25 mouse cellular contexts compared by ENCODE assay signal in genomic region chr3:95250361-95250760, GRCm38 (mm10). TPM values are rescaled to one million over a fixed set of nuclear protein-coding genes. Genes with fewer than 3 reads are reported as not detected.
DNase-seq lines count a peak whose midpoint lies in the region; ATAC-seq and TF ChIP-seq lines count a peak whose summit lies in the region.
"Had no signal": no experiment of that assay in that cellular context is flagged by ENCODE, and none has a peak within 500 bp of the region (broad histone marks: within the 10 kb centered on the region; RNA-seq: fewer than 3 reads in every experiment).

No protein-coding gene starts in this region.

- H3K9ac ChIP-seq in lung, embryonic 14.5 days = 0 out of 2 replicates have a peak overlapping the region, but pooled peaks have one; percentile 18
- no peak overlapping the region for H3K9ac ChIP-seq in limb, embryonic 15.5 days
- H3K9ac ChIP-seq: liver, postnatal 0 days; midbrain, embryonic 15.5 days; neural tube, embryonic 15.5 days had no signal

- 69% methylated on average over 5 of the region's 5 CpGs for WGBS in lung, embryonic 14.5 days
- 64% methylated on average over 5 of the region's 5 CpGs for WGBS in limb, embryonic 15.5 days

- ATAC-seq in lung, embryonic 14.5 days (ENCODE audit: insufficient read depth) = no peak
- no peak for ATAC-seq in limb, embryonic 15.5 days (ENCODE audit: insufficient number of reproducible peaks, low FRiP score, low TSS enrichment, low read depth)
- ATAC-seq: forebrain, embryonic 16.5 days; hindbrain, postnatal 0 days; liver, postnatal 0 days; midbrain, embryonic 15.5 days had no signal

- no peak for TF ChIP-seq CTCF in lung, embryonic 14.5 days (IDR thresholded peaks at IDR 0.05; ENCODE audit: low read depth)

- H3K27ac ChIP-seq in lung, embryonic 14.5 days (ENCODE audit: low read depth) = no peak overlapping the region
- H3K27ac ChIP-seq in limb, embryonic 15.5 days = peak overlapping the region; percentile 8; the same call in 1 of the 2 replicates
- H3K27ac ChIP-seq: hindbrain, postnatal 0 days; midbrain, embryonic 15.5 days; neural tube, embryonic 15.5 days had no signal

- H3K4me3 ChIP-seq in lung, embryonic 14.5 days (ENCODE audit: low read depth, low read length) = 0 out of 2 replicates have a peak overlapping the region, but pooled peaks have one; percentile 1
- H3K4me3 ChIP-seq in limb, embryonic 15.5 days = no peak overlapping the region
- H3K4me3 ChIP-seq: hindbrain, embryonic 10.5 days; midbrain, embryonic 15.5 days; neural tube, embryonic 15.5 days had no signal

- no peaks in the 10 kb centered on the region for H3K9me3 ChIP-seq in lung, embryonic 14.5 days (ENCODE audit: low read depth, low read length)
- no peaks in the 10 kb centered on the region for H3K9me3 ChIP-seq in limb, embryonic 15.5 days
- H3K9me3 ChIP-seq: hindbrain, embryonic 10.5 days; midbrain, embryonic 15.5 days; neural tube, embryonic 15.5 days had no signal

- peaks cover 21% of the 10 kb centered on the region for H3K36me3 ChIP-seq in lung, embryonic 14.5 days (ENCODE audit: insufficient read depth)
- H3K36me3 ChIP-seq in limb, embryonic 15.5 days = peaks cover 21% of the 10 kb centered on the region

- H3K4me1 ChIP-seq in lung, embryonic 14.5 days (ENCODE audit: insufficient read depth) = no peaks in the 10 kb centered on the region
- H3K4me1 ChIP-seq in limb, embryonic 15.5 days = no peaks in the 10 kb centered on the region
- H3K4me1 ChIP-seq: hindbrain, embryonic 10.5 days; midbrain, embryonic 15.5 days; neural tube, embryonic 15.5 days had no signal

- peak overlapping the region; percentile 35 for H3K4me2 ChIP-seq in lung, embryonic 14.5 days
- no peak overlapping the region for H3K4me2 ChIP-seq in limb, embryonic 15.5 days
- H3K4me2 ChIP-seq: midbrain, embryonic 15.5 days; neural tube, embryonic 15.5 days had no signal

- DNase-seq in lung, embryonic 14.5 days = no peak
- DNase-seq in lung, postnatal 14 days = no peak
- peak; percentile 84 for DNase-seq in cerebellum, adult 11 months
- peak; percentile 93 for DNase-seq in cerebellum, adult 9-11 months
- no peak for DNase-seq in left cerebral cortex, adult 8-10 months (ENCODE audit: low spot score in 2 of 2)
- DNase-seq in spleen, postnatal 36 days (ENCODE audit: low spot score in 2 of 2) = no peak
- no peak for DNase-seq in left cerebral cortex, adult 11 months (ENCODE audit: low spot score)
- DNase-seq: adrenal gland, adult 8-10 months; B cell, adult 2 months; gastrocnemius, postnatal 36 days; kidney, adult 11 months; liver, postnatal 0 days; right cerebral cortex, postnatal 14 days; spleen, adult 18-20 months had no signal

- no peaks in the 10 kb centered on the region for H3K27me3 ChIP-seq in lung, embryonic 14.5 days (ENCODE audit: insufficient read depth, low read length)
- no peaks in the 10 kb centered on the region for H3K27me3 ChIP-seq in limb, embryonic 15.5 days
- H3K27me3 ChIP-seq: midbrain, embryonic 15.5 days; neural tube, embryonic 15.5 days had no signal

RNA-seq across cellular contexts. Expression of gene Bnipl, which starts 0.6 kb away (rescaled TPM):
- polyA plus RNA-seq in lung, embryonic 14.5 days (2014; fragmentation: Nextera tagmentation; extraction: Ambion mirVana) = 5.0 and 6.1 TPM in 2 replicates
- polyA plus RNA-seq in limb, embryonic 15.5 days (2015; fragmentation: Nextera tagmentation; extraction: Ambion mirVana) = 15.6 and 17.2 TPM in 2 replicates
- under 1 TPM in 3 of 4 experiments, not detected in 1; 0.37 to 0.72 (median 0.67) TPM for total RNA-seq in left cerebral cortex, adult 8-10 months (2022)
- total RNA-seq: common myeloid progenitor, adult 5-6 weeks; gastrocnemius, postnatal 36 days; hindbrain, postnatal 0 days; liver, adult 2 months; megakaryocyte-erythroid progenitor cell, adult 5-6 weeks had no signal
- polyA plus RNA-seq: hindbrain, postnatal 0 days; liver, postnatal 0 days had no signal

RNA-seq across cellular contexts. Expression of gene Gm128, which starts 9.0 kb away (rescaled TPM):
- 0.39 and 0.67 TPM in 2 replicates for polyA plus RNA-seq in lung, embryonic 14.5 days (2014; fragmentation: Nextera tagmentation; extraction: Ambion mirVana)
- polyA plus RNA-seq in limb, embryonic 15.5 days (2015; fragmentation: Nextera tagmentation; extraction: Ambion mirVana) = 0.53 and 0.76 TPM in 2 replicates
- total RNA-seq in left cerebral cortex, adult 8-10 months (2022) = under 1 TPM; 0.24 to 0.67 (median 0.41) TPM
- total RNA-seq: gastrocnemius, postnatal 36 days; layer of hippocampus, postnatal 14 days had no signal
- polyA plus RNA-seq: embryonic facial prominence, embryonic 11.5 days; forebrain, embryonic 16.5 days; liver, adult 2 months had no signal

RNA-seq across cellular contexts. Expression of gene Mllt11, which starts 18.4 kb away (rescaled TPM):
- 15.1 and 16.1 TPM in 2 replicates for polyA plus RNA-seq in lung, embryonic 14.5 days (2014; fragmentation: Nextera tagmentation; extraction: Ambion mirVana)
- polyA plus RNA-seq in limb, embryonic 15.5 days (2015; fragmentation: Nextera tagmentation; extraction: Ambion mirVana) = 11.5 and 15.5 TPM in 2 replicates
- 100 to 1,000 TPM; 280 to 293 (median 288) TPM for total RNA-seq in left cerebral cortex, adult 8-10 months (2022)

RNA-seq across cellular contexts. Expression of gene Cdc42se1, which starts 21.8 kb away (rescaled TPM):
- 127 and 131 TPM in 2 replicates for polyA plus RNA-seq in lung, embryonic 14.5 days (2014; fragmentation: Nextera tagmentation; extraction: Ambion mirVana)
- polyA plus RNA-seq in limb, embryonic 15.5 days (2015; fragmentation: Nextera tagmentation; extraction: Ambion mirVana) = 114 TPM in 2 replicates
- total RNA-seq in left cerebral cortex, adult 8-10 months (2022) = 10 to 100 TPM; 63.5 to 76.2 (median 69.3) TPM

RNA-seq across cellular contexts. Expression of gene Mindy1, which starts 30.8 kb away (rescaled TPM):
- 36.5 and 40.0 TPM in 2 replicates for polyA plus RNA-seq in lung, embryonic 14.5 days (2014; fragmentation: Nextera tagmentation; extraction: Ambion mirVana)
- polyA plus RNA-seq in limb, embryonic 15.5 days (2015; fragmentation: Nextera tagmentation; extraction: Ambion mirVana) = 49.8 and 53.1 TPM in 2 replicates
- 10 to 100 TPM; 20.7 to 24.3 (median 22.4) TPM for total RNA-seq in left cerebral cortex, adult 8-10 months (2022)

Comparison
In these comparisons a context has a peak if more than half of its experiments do, and no peak if none do; other contexts are left out.
1. DNase-seq: peak in cerebellum, adult 11 months (single experiment) and cerebellum, adult 9-11 months (single experiment); none in lung, embryonic 14.5 days (single experiment), lung, postnatal 14 days (single experiment), left cerebral cortex, adult 8-10 months (0 of 2), spleen, postnatal 36 days (0 of 2) and left cerebral cortex, adult 11 months (single experiment).